Mouse (Mus musculus): Measurements from ENCODE around the gene Spin1. TPM values are rescaled to one million over a fixed set of nuclear protein-coding genes. Genes with fewer than 3 reads are reported as not detected.
"Not testable (repeated sequence)": the region's sequence is repeated elsewhere in the genome, so short reads cannot be mapped to it uniquely, and the experiment has no call there.

The Spin1 gene
- polyA plus RNA-seq, 1 experiment, result 11.7 TPM

DNA sequence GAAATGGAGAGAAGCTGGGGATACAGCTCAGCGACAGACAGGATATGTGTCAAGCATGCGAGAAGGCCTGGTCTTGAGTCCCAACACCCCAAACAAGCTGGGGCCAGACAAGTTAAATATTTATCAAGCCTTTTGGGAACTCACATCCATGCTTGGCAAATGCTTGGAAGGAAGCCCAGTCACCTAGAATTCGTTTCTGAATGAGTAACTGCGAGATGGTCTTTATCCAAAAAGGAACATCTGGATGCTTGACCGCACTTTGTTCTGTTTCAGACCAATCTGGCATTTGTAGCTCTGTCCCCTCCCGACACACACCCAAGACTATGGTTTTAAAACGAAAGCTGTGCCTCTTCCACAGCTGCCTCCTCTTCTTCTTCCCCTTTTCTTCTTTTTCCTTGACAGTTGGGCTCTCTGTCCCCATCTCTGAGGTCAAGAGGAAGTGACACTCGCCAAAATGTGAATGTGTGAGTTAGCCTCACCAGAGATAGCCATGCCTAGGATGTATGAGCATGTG, 28.9 kb upstream of the Spin1 start:
- no peak overlapping the region for H3K4me3 ChIP-seq (ENCODE audit: low read depth, low read length)
- H3K4me1 ChIP-seq (ENCODE audit: control insufficient read depth, insufficient read depth, insufficient read length, low read length), result peaks cover 8% of the 10 kb centered on the region
- H3K27me3 ChIP-seq (ENCODE audit: control insufficient read depth, insufficient read depth, low read length), result no peaks in the 10 kb centered on the region
- H3K36me3 ChIP-seq (ENCODE audit: control insufficient read depth, insufficient read depth, low read length), result no peaks in the 10 kb centered on the region
- WGBS, result 18% methylated on average over 8 of the region's 8 CpGs
- H3K27ac ChIP-seq (ENCODE audit: insufficient read depth, low read depth, low read length), result peak overlapping the region; percentile 77
- TF ChIP-seq POLR2A (IDR thresholded peaks at IDR 0.05; ENCODE audit: low read depth, low read length) (no peak), CTCF (IDR thresholded peaks at IDR 0.05; ENCODE audit: extremely low read depth, insufficient read length, insufficient replicate concordance, low read depth, low read length) (no peak)

DNA sequence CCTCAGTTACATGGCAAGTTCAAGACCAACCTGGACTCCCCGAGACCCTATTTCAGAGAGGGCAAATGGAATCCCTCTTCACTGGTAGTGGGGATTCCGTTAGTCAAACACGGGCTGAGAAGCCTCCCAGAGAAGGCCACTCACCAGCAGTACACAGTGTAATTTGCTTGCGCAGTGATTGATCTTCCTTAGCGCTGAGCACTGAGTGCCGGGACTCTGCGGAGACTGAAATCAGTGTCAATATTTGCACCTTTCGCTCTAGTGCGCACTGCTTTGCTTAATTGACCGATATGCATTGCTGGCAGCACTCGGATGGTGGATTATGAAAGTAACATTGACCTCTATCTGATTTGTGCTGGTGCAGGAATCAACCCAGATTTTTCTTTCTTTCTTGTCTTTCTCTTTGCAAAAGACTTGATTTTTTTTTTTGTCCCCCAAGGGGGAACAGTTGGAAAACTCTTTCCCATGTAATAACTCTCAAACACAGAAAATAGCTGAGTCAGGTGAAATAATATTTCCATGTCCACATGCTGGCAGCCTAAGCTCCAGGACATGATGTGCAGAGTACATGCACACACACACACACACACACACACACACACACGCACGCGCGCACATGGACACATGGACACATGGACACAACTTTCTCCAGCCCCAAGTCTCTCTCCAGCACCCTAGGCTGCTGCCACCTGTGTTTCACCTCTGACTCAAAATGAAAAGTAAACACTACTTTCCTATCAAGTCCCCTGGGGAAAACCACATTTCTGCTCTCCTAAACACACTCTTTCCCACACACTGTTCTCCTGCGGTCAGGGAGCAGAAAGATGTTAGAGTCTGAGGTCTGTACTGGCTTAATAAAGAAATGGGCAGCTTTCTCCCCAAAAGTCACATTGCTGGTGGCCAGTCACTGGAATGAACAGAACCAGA, 27.5 kb upstream of the Spin1 start:
- H3K27ac ChIP-seq (ENCODE audit: insufficient read depth, low read depth, low read length), result no peak overlapping the region
- no peaks in the 10 kb centered on the region for H3K27me3 ChIP-seq (ENCODE audit: control insufficient read depth, insufficient read depth, low read length)
- no peaks in the 10 kb centered on the region for H3K36me3 ChIP-seq (ENCODE audit: control insufficient read depth, insufficient read depth, low read length)
- peaks cover 8% of the 10 kb centered on the region for H3K4me1 ChIP-seq (ENCODE audit: control insufficient read depth, insufficient read depth, insufficient read length, low read length)
- no peak overlapping the region for H3K4me3 ChIP-seq (ENCODE audit: low read depth, low read length)
- WGBS, result 51% methylated on average over 16 of the region's 16 CpGs
- no peak for TF ChIP-seq POLR2A (IDR thresholded peaks at IDR 0.05; ENCODE audit: low read depth, low read length)
- TF ChIP-seq CTCF (IDR thresholded peaks at IDR 0.05; ENCODE audit: extremely low read depth, insufficient read length, insufficient replicate concordance, low read depth, low read length), result no peak

DNA sequence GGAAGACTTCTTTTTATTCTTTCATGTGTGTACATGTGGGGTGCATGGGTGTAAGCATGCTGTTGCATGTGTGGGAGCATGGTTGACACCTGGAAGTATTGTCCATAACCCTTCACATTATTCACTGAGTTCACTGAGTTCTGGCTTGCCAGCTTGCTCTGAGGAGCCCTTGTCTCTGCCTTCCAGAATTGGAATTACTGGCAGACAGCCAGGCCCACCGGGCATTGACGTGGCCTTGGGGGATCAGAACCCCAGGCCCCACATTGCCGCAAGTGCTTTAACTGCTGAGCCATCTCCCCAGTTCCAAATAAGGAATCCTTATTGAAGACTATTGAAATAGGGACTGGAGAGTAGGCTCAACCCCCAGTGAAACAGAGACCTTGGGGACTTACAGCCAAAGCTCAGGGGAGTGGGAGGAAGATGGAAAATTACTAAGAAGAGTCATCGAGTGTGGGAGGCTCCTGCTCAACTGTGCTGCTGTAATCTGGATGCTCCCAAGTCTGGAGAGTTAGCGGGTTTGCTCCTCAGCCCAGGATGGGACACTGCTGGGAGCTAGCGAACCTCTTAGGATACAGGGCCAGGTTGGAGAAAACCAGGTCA, 26.5 kb upstream of the Spin1 start:
- TF ChIP-seq POLR2A (IDR thresholded peaks at IDR 0.05; ENCODE audit: low read depth, low read length) (no peak), CTCF (IDR thresholded peaks at IDR 0.05; ENCODE audit: extremely low read depth, insufficient read length, insufficient replicate concordance, low read depth, low read length) (no peak)
- no peak overlapping the region for H3K27ac ChIP-seq (ENCODE audit: insufficient read depth, low read depth, low read length)
- H3K36me3 ChIP-seq (ENCODE audit: control insufficient read depth, insufficient read depth, low read length), result no peaks in the 10 kb centered on the region
- no peaks in the 10 kb centered on the region for H3K27me3 ChIP-seq (ENCODE audit: control insufficient read depth, insufficient read depth, low read length)
- peaks cover 8% of the 10 kb centered on the region for H3K4me1 ChIP-seq (ENCODE audit: control insufficient read depth, insufficient read depth, insufficient read length, low read length)
- WGBS, result 76% methylated on average over 6 of the region's 6 CpGs
- H3K4me3 ChIP-seq (ENCODE audit: low read depth, low read length), result no peak overlapping the region

DNA sequence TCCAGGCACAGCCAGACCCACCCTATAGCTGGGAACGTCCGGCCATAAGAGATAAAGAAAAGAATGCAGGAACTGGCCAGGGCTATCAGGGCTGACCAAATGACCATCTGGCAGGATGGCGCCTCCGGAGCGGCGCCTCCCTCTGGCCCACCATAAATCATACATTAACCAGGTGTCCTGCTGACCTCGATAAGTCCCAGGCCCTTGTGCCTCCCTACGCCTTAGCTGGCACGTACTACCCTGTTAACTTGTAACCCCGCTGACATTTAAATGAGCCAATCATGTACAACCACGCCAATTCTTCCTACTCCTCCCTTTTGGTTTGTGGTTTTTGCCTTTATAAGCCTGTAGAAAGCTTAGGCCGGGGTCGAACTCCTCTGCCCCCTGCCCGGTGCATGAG, 24.5 kb upstream of the Spin1 start:
- not testable (repeated sequence) for H3K4me1 ChIP-seq (ENCODE audit: control insufficient read depth, insufficient read depth, insufficient read length, low read length); H3K36me3 ChIP-seq (ENCODE audit: control insufficient read depth, insufficient read depth, low read length); H3K4me3 ChIP-seq (ENCODE audit: low read depth, low read length); H3K27me3 ChIP-seq (ENCODE audit: control insufficient read depth, insufficient read depth, low read length); H3K27ac ChIP-seq (ENCODE audit: insufficient read depth, low read depth, low read length)
- WGBS, result 95% methylated on average over 14 of the region's 14 CpGs

DNA sequence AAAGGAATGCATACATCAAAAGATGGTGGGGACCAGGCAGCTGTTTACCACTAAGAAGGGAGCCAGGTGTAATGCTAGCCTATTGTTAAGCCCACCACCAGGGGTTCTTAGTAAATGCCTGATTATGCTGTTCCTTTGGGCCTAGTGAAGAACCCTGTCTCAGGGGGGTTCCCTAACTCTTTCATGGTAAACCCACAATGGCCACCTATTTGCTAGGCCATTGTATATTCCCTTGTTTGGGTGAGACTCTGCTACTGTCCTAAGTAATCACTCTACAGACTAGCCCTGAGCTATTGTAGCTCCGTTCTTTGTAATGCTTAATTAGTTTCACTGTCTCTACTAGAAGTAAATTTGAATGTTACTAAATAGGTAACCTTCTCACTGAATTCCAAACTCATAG, 22.1 kb upstream of the Spin1 start:
- WGBS, result 95% methylated on average over 1 of the region's 1 CpGs
- not testable (repeated sequence) for H3K27me3 ChIP-seq (ENCODE audit: control insufficient read depth, insufficient read depth, low read length)

DNA sequence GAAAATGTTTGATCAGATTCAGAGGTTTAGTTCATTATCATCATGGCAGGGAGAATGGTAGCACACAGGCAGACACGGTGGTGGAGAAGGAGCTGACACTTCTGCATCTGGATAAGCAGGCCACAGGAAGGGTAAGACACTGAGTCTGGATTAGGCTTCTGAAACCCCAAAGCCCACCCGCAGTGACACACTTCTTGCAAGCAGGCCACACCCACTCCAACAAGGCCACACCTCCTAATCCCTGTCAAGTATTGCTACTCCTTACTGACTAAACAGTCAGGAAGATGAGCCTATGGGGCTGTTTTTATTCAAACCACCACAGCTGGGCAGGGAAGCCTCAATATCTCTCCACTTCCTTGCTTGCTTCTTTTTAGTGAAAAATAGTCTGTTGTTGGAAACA, 19.9 kb upstream of the Spin1 start:
- WGBS, result 84% methylated on average over 2 of the region's 2 CpGs
- no peak overlapping the region for H3K27ac ChIP-seq (ENCODE audit: insufficient read depth, low read depth, low read length)
- H3K27me3 ChIP-seq (ENCODE audit: control insufficient read depth, insufficient read depth, low read length), result no peaks in the 10 kb centered on the region
- no peak for TF ChIP-seq POLR2A (IDR thresholded peaks at IDR 0.05; ENCODE audit: low read depth, low read length)
- no peak overlapping the region for H3K4me3 ChIP-seq (ENCODE audit: low read depth, low read length)
- H3K36me3 ChIP-seq (ENCODE audit: control insufficient read depth, insufficient read depth, low read length), result no peaks in the 10 kb centered on the region
- no peaks in the 10 kb centered on the region; the same call in 1 of the 2 replicates for H3K4me1 ChIP-seq (ENCODE audit: control insufficient read depth, insufficient read depth, insufficient read length, low read length)

More for the DNA sequence above, 22.1 kb upstream of the Spin1 start:
- not testable (repeated sequence) for H3K4me1 ChIP-seq (ENCODE audit: control insufficient read depth, insufficient read depth, insufficient read length, low read length); H3K36me3 ChIP-seq (ENCODE audit: control insufficient read depth, insufficient read depth, low read length); H3K4me3 ChIP-seq (ENCODE audit: low read depth, low read length); H3K27ac ChIP-seq (ENCODE audit: insufficient read depth, low read depth, low read length)

DNA sequence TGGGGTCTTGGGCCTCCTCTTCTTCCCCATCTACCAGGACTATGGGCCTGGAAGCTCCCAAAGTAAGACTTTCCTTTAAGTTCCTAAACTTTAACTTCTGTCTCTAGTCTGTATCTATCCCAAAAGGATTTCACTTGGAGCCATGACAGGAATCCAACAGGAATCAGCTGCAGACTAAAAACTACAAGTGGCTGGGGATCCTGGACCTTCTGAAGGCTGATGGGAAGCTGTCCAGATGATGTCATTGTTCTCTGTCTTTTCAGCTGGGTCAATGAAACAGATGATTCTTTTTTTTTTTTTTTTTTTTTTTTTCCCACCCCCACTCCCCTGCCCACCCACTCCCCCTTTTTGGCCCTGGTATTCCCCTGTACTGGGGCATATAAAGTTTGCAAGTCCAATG, 16.4 kb upstream of the Spin1 start:
- Histone ChIP-seq H3K36me3 (ENCODE audit: control insufficient read depth, insufficient read depth, low read length) (no peaks in the 10 kb centered on the region), H3K4me3 (ENCODE audit: low read depth, low read length) (no peak overlapping the region), H3K27ac (ENCODE audit: insufficient read depth, low read depth, low read length) (no peak overlapping the region), H3K27me3 (ENCODE audit: control insufficient read depth, insufficient read depth, low read length) (no peaks in the 10 kb centered on the region), H3K4me1 (ENCODE audit: control insufficient read depth, insufficient read depth, insufficient read length, low read length) (no peaks in the 10 kb centered on the region; the same call in 1 of the 2 replicates)
- TF ChIP-seq CTCF (IDR thresholded peaks at IDR 0.05; ENCODE audit: extremely low read depth, insufficient read length, insufficient replicate concordance, low read depth, low read length) (no peak), POLR2A (IDR thresholded peaks at IDR 0.05; ENCODE audit: low read depth, low read length) (no peak)

Data from small intestine, adult 2 months (tissue).